Mouse (Mus musculus): ENCODE measurements at regions not wholly inside any gene's neighbourhood (a gene's known extent, or its start where the extent isn't known, plus 50 kb on each side); places are given as distances from the start of the nearest gene placed in this dataset.

DNA sequence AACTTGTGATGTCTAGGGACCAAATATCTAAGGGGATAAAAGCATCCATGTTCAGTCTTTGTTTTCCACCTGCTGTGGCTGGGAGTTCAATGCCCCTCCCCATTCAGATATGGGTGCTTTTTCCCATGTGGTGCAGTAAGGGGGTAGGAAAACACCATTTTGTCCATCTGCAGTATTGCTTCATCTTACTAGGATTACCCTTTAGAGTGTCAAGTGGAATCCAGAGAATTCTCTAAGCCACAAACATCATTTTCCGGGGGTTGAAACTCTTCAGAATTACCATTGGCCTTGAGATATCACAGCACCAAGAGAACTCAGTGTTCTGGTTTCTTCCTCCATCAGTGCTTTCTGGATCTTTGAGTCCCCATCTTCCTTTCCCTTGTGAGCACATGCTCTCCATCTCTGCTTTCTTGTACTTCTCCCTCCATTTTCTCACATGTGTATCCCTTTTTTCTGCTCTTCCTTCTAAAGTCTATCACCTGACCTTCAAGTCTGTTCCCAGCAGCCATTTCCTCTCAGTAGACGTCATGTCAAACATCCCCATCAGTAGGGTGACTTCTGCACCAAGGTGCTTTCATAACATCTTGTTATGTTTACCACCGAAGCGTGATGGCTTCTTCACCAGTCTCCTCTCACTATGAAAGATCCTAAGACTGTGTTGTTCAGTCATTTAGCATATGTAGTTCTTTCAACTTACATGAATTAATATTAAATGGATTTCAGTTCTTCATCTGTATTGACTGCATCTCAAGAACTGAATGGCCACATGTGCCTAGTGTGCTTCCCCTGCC, 431.6 kb upstream of the Ubash3b start:
- DNase-seq (ENCODE audit: low spot score), result no peak

DNA sequence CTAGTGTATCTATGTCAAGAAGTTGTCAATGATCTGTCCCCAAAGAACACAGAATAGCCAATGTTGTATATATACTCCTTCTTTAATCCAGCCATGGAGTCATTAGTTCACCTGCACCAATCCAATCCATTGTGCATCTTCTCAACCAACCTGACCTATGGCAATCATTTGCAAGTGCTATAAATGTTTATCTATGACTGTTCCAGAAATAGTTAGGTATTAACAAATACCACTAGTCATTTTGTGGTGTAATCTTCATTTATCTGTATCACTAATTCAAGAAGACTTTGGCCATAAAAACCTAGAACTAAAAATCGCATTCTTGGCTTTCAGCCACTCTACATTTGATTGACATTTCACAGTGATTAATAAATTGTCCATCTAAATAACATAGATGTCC, 430.6 kb upstream of the Ubash3b start:
- no peak for DNase-seq (ENCODE audit: low spot score)

DNA sequence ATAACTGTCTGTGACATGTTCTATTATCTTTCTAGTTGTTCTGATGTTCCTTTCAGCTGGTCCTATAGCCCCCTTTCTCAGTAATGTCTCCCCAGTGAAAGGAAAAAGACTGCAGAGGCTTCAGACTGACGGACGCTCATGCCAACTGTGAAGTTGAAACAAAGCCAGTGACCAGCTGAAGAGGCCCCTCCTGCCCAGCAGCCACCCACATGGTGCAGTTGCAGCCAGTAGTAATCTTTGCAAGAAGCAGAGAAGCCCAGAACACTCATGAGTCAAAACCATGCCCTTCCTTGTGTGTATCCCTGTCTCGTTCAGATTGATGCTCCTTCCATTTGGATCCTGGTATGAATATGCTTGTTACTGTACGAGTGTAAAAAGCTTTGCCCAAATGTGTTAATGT, 428.7 kb upstream of the Ubash3b start:
- DNase-seq (ENCODE audit: low spot score), result no peak

DNA sequence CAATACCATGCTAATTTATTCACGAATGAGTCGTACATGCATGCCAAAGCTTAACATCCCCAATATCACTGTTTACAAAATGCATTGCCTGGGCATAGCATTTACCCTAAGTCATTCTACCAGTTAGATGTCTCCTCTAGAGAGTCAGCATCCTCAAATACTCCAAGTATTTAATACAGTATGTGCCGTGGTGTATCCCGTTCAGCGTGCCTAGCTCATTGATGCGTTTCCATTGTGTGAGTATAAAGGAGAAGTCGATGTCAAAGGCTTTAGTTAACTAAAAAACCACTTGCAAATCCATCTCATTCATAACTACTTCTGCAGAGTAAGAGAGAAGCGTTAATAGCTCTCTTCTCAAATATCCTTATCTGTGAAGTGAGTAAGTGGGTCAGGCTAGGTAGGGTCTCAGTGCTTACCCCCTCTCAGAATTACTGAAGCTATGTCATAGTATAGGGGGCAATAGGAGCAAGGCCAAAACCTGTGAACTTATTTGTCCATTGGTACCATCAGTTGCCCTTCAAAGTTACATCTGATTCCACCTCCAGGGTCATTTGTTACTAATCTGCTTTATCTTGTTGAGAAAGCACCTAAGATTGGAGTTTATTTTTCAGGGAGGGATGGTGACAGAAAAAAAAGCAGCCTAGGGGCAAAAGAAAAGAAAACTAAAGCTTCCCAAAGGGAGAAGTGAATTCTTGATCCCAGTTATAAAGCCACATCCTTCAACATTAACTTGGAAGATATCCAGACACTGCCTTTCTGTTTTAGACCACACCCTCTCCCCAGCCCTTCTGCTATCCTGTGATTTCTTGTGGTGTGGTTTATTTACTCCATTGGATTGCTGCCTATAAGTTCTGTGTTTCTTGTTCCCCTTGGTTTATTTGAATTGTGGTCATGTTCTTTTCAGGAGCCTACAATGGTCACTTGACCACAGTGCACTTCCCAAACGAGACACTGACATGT, 427.2 kb upstream of the Ubash3b start:
- no peak for DNase-seq (ENCODE audit: low spot score)

DNA sequence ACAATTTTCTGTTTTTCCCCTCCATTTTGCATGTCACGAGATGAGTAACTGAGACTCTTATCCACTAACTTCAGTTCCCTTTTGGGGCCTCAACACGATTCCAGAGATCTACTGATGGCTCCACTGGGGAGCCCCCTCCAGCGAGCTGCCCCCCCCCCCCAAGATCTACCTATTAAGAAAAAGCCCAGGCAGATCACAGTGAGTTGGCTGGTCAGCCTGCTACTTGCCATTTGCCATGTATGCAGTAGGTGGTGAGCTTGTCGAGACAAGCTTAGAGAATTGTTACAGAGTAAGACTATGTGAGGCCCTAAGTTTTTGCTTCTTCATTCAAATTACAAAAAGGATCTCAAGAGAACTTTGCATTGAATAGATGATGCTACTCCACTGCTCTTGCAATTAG, 426.3 kb upstream of the Ubash3b start:
- no peak for DNase-seq (ENCODE audit: low spot score)

DNA sequence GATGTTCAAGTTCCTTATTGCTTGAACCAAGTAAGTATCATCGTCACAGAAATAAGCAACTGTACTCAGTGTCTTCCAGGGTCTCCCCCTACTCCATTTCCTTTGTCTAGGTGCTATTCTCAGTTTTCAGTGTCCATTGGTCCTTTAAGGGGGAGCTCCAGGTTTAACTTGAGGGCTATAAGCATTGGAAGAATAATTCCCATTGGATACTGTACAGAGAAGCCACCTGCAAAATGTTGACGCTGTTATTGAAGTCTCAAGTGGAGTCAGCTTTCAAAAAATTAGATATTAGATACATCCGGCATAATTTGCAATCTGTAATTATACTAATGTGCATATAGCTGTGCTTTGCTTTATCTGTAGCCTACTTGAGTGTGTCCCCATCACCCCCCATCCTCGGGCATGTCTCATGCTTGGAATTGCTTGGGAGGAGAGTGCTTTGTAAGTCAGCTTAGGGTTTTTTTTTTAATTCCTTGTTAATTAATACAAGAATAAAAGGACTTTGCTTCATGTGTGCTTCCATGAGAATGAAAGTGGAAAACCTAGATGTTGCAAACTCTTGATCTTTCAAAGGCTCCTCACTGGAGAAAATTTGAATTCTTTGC, 425.6 kb upstream of the Ubash3b start:
- DNase-seq (ENCODE audit: low spot score), result no peak

DNA sequence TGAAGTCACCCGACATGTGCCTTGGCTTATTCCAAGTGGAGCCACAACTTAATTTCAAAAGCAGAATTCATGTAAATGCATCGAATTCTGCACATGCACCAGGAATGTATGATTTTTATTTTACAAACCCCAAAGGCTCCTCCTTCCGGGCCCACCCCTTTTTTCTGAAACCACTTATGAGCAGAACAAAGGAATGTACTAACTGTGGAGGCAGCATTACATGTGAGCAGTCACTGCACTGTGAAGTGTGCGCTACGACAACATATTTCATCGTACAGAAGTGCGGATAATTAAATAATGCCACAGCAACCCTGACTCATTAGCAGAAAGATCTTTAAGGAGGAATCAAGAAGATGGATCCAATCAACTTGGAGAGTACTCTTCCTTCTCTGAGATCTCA, 424.8 kb upstream of the Ubash3b start:
- no peak for DNase-seq (ENCODE audit: low spot score)

DNA sequence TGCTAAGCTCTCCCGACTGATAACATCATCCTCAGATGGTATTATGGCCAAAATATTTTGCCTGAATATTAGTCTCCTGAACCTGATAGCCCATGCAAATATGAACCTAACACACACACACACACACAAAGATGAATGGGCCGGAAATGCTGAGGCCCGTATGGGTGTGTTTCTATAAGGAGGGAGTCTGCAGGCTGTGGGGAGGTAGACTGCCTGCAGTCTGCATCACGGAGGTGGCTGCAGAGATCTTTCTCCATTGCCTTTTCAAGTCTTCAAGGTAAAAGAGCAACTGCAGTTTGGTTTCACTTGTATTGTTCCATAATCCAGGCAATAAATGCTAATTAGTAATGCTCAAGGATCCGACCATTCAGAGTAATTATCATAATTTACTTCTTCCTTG, 424.3 kb upstream of the Ubash3b start:
- no peak for DNase-seq (ENCODE audit: low spot score)

DNA sequence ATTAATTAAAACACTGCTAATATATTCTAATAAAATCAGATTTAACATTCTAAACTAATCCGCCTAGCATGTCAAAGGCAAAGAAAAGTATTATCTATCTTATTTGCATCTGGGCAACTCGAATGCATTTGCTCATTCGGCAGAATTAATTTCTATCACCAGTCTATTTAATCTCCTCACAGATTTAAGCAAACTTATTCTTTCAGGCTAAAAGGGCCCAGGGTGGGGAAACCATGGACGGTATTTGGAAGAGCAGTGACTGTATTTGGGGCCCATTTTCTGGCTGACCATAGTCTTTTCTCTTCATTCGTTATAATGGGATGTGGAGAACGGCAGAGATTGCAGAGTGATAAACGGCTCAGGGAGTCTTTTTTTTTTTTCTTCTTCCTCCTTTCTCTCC, 423.5 kb upstream of the Ubash3b start:
- no peak for DNase-seq (ENCODE audit: low spot score)

DNA sequence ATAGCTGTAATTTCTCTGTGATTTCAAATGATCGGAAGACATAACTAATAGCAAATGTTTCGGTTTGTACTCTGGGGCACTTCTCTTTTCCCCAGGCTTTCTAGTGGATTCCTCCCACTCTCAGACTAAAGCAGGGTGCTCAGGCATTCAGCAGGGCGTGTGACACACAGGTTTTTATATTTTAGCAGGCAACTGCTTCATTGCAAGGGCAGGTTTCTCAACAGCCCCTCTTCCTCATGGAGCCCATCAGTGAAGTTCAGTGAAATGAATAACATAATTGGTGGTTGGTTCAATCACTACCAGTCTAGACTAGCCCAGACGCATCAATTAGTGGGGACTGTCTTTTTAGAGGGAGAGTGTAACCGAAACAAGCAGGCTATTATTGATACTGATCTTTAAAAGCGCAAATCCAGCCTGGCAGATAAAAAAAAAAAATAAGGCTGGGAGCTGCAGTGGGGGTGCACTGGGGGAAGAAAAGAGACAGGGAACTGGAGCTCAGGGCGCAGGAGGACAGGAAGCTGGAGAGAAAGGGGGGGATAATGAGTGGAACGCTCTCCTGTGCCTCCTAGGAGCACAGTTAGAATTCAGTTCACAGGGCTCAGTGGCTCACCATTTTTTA, 422.3 kb upstream of the Ubash3b start:
- no peak for DNase-seq (ENCODE audit: low spot score)

DNA sequence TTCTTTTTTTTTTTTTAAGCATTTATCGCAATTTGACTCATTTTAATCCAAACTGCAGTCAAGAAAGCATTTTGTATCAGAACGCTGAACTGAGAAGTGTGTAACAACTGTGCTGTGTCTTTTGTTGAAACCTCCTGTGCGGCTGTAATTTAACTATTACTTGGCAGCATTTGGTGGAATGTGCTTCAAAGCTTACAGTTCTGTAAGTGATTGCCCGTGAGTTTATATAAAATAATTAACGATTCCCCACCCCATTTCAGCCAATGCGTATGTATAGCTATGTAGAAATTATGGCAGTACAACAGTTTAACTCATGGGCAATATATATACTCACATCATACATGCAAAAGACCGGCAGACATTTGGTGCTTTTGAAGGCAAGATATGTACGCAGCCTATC, 421.8 kb upstream of the Ubash3b start:
- DNase-seq (ENCODE audit: low spot score), result no peak

DNA sequence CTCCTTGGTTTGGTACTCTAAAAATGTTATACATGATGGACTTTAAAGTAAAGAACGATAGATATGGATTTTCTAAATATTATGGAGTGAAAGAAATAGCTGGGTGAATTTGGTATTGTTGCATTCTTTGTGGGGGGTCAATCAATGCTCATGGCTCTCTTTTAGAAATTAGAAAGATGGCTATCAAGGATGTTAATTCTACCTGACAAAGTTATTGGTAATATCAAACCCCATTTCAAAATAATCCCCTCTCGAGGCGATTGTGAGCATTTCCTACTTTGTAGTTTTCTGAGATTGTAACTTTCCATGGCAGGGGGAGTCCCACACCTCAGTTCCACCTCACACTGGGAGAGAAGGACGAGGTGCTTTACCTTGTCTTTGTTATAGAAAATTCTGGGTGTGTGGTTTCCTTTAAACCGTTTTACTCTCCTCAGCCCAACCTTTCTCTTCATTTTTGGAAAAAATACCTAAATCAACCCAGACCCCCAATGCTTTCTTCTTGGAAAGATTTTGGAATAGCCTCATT, 421.3 kb upstream of the Ubash3b start:
- DNase-seq (ENCODE audit: low spot score), result no peak

DNA sequence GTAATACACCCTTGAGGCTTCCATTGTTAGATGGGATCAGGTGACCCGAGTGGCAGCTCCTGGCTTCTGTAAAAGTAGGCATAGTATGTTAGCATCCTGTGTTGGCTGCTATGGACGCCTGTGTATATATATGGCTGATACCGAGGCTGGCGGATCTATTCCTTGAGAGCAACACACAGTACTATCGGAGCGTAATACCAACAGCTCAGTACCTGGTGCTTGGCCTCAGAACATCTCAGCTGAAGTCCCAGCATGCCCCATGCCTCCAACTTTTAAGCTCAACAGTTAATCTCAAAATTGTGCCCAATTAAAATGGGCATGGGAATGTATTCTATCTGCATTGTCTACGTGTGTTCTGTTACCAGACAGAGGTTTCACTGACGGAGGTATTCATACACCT, 420.7 kb upstream of the Ubash3b start:
- no peak for DNase-seq (ENCODE audit: low spot score)

DNA sequence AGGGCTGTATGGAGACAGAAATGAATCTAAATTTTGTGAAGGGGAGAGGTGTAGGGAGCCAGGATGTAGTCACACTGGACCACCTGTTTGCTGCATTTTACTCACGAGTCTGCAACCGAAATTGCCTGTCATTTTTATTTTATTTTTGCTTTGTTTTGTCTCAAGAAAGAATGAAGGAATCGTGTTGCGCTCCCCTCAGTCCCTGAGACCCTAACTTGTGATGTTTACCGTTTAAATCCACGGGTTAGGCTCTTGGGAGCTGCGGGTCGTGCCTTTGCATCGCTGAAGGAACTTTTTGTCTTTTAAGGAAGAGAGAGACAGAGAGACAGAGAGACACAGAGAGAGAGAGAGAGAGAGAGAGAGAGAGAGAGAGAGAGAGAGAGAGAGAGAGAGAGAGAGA, 420.2 kb upstream of the Ubash3b start:
- no peak for DNase-seq (ENCODE audit: low spot score)

DNA sequence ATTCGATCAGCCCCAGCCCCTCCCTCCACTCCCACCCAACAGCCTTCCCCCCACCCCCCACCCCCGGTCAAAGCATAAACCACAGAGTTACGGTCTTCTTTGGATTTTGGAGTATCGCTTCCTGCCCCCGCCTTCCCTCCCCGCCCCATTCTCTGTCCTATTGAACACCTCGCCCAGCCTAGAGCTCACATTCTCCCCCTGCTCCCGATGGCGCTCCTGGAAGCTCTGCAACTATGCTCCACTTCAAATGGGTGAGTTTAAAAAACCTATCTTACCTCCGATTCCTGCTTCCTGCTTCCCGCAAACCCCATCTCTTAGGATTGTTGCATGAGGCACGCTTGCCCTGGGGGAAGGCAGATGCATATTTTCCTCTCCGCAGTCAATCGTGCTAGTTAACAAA, 419.7 kb upstream of the Ubash3b start:
- no peak for DNase-seq (ENCODE audit: low spot score)

DNA sequence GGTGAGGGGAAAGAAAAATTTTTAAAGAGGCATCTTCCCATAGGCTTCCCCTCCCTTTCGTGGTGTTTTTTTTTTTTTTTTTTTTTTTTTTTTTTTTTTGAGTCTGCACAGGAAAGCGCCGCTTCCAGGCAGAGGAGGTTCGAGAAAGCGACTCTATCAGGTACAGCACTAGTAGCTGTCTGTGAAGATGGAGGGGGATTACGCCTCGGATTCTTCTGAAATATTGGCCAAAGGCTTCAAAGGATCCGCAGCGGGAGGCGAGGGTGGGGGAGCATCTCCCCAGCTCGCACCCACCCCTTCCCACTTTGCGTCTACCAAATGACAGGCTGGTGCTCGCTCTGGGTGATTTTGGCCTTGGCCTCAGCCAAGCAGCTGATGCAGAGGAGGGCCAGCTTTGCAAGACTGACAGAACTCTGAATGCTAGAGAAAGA, 419.1 kb upstream of the Ubash3b start:
- peak; percentile 50 for DNase-seq (ENCODE audit: low spot score)

DNA sequence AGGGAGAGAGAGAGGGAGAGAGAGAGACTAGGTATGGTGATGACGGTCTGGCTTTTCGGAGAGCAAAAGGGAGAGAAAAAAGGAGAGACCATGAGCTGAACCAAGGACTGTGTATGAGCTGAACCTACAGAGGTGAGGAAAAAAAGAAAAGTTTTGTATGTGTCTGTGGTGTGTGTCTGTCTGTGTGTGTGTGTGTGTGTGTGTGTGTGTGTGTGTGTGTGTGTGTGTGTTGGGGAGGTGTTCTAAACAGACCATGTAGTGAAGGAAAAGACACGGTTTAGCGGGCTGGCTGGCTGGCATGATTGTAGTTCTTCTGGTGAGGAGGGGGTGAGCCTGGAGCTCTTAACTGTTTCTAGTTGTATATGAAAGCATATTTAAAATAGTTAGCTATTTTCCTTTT, 418.6 kb upstream of the Ubash3b start:
- DNase-seq (ENCODE audit: low spot score), result no peak

DNA sequence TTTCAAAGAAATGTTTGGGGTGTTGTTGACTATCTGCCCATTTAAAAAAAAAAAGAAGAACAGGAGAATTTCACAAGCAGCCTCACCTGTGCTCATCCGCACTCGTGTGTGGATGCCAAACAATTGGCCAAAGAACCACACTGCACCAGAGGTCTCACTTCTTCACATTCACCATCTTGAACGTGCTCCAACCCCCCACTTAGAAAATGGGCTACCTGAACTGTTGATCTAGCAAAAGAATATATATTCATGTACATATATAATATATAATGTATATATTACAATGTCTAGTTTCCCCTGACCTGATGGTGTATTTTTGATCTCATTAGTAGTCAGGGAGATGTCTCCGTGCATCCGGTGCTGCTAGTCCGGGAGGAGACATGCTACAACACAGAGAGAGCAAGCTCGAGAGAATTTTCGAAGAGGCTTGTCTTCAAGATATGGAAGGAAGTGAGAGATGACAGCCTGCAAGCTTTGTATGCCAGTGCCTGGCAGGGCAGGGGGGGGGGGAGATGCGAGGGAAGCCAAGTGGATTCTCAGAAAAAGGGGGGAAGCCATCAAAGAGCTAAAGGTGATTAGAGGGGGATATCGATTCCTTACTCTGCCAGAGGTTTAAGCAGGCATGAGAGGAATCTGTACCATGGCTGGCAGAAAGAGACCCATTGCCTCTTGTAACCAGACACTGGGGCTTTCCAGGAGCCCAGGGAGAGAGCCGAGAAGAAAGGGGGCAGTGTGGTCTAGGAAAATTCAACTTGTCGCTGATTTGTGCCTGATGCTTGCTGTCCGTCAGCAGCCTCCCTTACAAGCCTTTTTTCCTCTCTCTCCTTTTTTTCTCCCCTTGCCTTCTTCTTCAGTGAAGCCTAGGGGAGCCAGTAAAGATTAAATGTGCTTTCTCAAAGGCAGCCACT, 417.9 kb upstream of the Ubash3b start:
- DNase-seq (ENCODE audit: low spot score), result peak; percentile 67

DNA sequence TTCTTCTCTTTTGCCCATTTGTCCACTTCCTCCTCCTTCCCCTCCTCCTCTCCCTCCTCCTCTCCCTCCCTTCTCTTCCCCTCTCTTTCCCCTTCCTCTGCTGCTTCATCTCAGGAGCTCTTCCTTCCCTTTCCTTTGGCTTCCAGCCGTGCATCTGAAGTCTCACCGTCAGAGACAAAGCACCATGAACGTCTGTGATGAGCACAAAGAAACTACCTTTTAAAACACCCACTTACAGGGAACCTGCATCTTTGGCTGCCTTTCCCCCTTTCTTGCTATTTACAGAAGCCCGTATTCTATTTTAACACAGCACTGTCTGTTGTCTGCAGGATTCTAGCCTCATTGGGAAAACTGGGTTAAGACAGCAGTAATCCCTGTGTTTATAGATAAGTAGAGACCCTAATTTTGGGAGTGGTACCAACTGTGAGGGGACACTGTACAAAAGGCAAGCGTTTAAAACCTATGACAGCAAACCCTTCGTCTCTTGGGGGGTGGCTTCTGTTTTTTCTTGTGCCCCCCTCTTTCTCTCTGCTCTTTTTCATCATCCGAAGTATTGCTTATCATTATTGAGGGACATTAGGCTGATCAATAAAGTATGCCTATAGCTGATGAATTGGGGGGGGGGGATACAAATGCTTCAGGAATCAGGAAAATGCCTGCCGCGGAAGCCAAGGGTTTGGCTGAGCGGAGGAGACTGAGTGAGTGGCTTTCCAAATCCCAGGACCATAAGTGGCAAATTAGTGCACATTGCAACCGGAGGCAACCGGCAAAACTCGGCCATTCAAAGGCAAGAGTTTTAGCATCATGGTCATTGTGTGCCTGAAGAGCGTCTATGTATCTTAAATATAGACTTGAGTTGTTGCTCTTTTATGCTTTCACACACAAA, 417.0 kb upstream of the Ubash3b start:
- no peak for DNase-seq (ENCODE audit: low spot score)

DNA sequence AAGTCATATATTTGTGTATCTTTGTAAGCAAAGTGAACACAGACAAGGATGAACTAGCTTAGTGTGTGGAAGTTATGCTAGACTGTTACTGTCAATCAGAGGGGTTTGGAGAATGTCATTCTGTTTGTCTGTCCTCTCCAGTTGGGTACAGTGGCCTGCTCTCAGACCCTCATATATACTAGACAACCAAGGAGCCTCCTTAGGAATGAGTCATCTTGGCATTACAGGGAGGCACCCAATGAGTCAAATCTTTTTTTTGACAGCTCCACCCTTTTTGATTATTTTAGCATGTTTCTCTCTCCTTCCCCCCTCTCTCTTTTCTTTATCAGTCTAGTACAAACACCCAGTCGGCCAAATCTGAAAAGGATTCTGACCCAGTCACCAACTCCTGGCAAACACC, 416.3 kb upstream of the Ubash3b start:
- DNase-seq (ENCODE audit: low spot score), result no peak

Measured in heart, adult 8-10 months (tissue).